Mouse (Mus musculus) kidney, adult 2 months (tissue): ENCODE measurements around the gene Etv5.

Experiments
- CTCF ChIP-seq: fragments of 200-500 bp; conservative IDR thresholded peaks from 2 replicates; pipeline ENCODE4 v1.5.1; 2011; ENCODE audit warnings: low read depth, mild to moderate bottlenecking, control low read depth, low read length, moderate library complexity, mixed read lengths; ENCODE audit not compliant: insufficient read depth, insufficient read length
- POLR2A ChIP-seq: fragments of 200-500 bp; IDR thresholded peaks from one replicate; pipeline ENCODE4 v1.6.1; 2011; ENCODE audit warnings: low read depth, low read length, control low read depth

GRCm38 (mm10) chr16:22406747-22407146, 32.8 kb downstream of the Etv5 start:
- no peak for TF ChIP-seq POLR2A
- TF ChIP-seq CTCF = no peak
